Comparison of ENCODE assay signal across 8 mouse cellular contexts in genomic region chr11:120598283-120598989, GRCm38 (mm10). TPM values are rescaled to one million over a fixed set of nuclear protein-coding genes. Genes with fewer than 3 reads are reported as not detected.
A peak's percentile ranks its signal among the peaks of the same experiment; 100 is the strongest.
DNase-seq lines count a peak whose midpoint lies in the region; ATAC-seq lines count a peak whose summit lies in the region.

Alyref (minus strand) TSS chr11:120598365.
Anapc11 (plus strand) TSS chr11:120598421.

- intact Hi-C loops in gastrocnemius, postnatal 14 days (cut with DNase I; ENCODE audit: low total_unique reads): no loop called here
- intact Hi-C loops in left cerebral cortex, postnatal 10 days (cut with DNase I): no loop called here

- DNase-seq in adrenal gland, adult (ENCODE audit: inconsistent age in 2 of 2, low spot score in 1 of 2): peak; percentile 96 to 97
- peak; percentile 97 for DNase-seq in embryo, embryonic 10.5 days (ENCODE audit: low spot score)
- peak; percentile 94 for DNase-seq in gastrocnemius, postnatal 14 days
- DNase-seq in left cerebral cortex, postnatal 10 days (ENCODE audit: extremely low spot score in 1 of 2, low spot score in 2 of 2): peak; percentile 89 to 97
- DNase-seq in right cerebral cortex, postnatal 25 days: peak; percentile 96
- peak; percentile 92 to 95 for DNase-seq in urinary bladder, postnatal 4 days (ENCODE audit: low spot score in 2 of 2)

- ATAC-seq in inflammation-experienced regulatory T-cells, adult 6 months: peak; percentile 88
- peak; percentile 91 for ATAC-seq in megakaryocyte-erythroid progenitor cell, adult 5-6 weeks (replicated peaks; ENCODE audit: low FRiP score, low TSS enrichment, poor library complexity, severe bottlenecking)

RNA-seq across cellular contexts. Expression of gene Alyref, which starts in this region (rescaled TPM):
- total RNA-seq in gastrocnemius, postnatal 14 days (2021): 10 to 100 TPM; 44.6 to 60.9 TPM
- 10 to 100 TPM; 15.8 to 76.9 (median 47.7) TPM for polyA plus RNA-seq in inflammation-experienced regulatory T-cells, adult 6 months (2017; shearing (Covaris generic))
- total RNA-seq in left cerebral cortex, postnatal 10 days (2021): 10 to 100 TPM; 69.3 to 76.5 TPM
- 157 and 232 TPM in 2 replicates for total RNA-seq in megakaryocyte-erythroid progenitor cell, adult 5-6 weeks (2014; fragmentation: Nextera tagmentation)
- 208 and 278 TPM in 2 replicates for total RNA-seq in megakaryocyte-erythroid progenitor cell, adult 5-6 weeks (2017)

RNA-seq across cellular contexts. Expression of gene Anapc11, which starts in this region (rescaled TPM):
- total RNA-seq in gastrocnemius, postnatal 14 days (2021): 10 to 100 TPM; 54.0 to 55.6 TPM
- 100 to 1,000 TPM; 110 to 147 (median 129) TPM for polyA plus RNA-seq in inflammation-experienced regulatory T-cells, adult 6 months (2017; shearing (Covaris generic))
- total RNA-seq in left cerebral cortex, postnatal 10 days (2021): 100 to 1,000 TPM; 102 to 110 TPM
- total RNA-seq in megakaryocyte-erythroid progenitor cell, adult 5-6 weeks (2014; fragmentation: Nextera tagmentation): 84.0 and 110 TPM in 2 replicates
- total RNA-seq in megakaryocyte-erythroid progenitor cell, adult 5-6 weeks (2017): 21.9 and 27.6 TPM in 2 replicates

Comparison
In these comparisons a context has a peak if more than half of its experiments do, and no peak if none do; other contexts are left out.
1. Peak in every context shown above with its lines: DNase-seq and ATAC-seq.